Mouse (Mus musculus) G1E (cell line): ENCODE data around the gene Sept5.

Experiments
- CTCF ChIP-seq: IDR thresholded peaks from 2 replicates; pipeline ENCODE4 v1.5.1; 2012; ENCODE audit warnings: low read depth, low read length, inconsistent platforms, mixed read lengths
- GATA1 ChIP-seq: IDR thresholded peaks from 2 replicates; pipeline ENCODE4 v1.6.1; 2012; ENCODE audit warnings: borderline replicate concordance, low read length, inconsistent platforms, mixed read lengths
- GATA2 ChIP-seq: IDR thresholded peaks from 2 replicates; pipeline ENCODE4 v1.6.1; 2012; ENCODE audit warnings: low read depth, low read length, inconsistent platforms, borderline replicate concordance
- POLR2AphosphoS5 ChIP-seq: IDR thresholded peaks from 2 replicates; pipeline ENCODE4 v1.6.1; 2012; ENCODE audit warnings: low read depth, low read length, inconsistent platforms; ENCODE audit not compliant: insufficient replicate concordance
- TAL1 ChIP-seq: conservative IDR thresholded peaks from 2 replicates; pipeline ENCODE4 v1.6.1; 2012; ENCODE audit warnings: low read depth, low read length, inconsistent platforms, mixed read lengths

DNA sequence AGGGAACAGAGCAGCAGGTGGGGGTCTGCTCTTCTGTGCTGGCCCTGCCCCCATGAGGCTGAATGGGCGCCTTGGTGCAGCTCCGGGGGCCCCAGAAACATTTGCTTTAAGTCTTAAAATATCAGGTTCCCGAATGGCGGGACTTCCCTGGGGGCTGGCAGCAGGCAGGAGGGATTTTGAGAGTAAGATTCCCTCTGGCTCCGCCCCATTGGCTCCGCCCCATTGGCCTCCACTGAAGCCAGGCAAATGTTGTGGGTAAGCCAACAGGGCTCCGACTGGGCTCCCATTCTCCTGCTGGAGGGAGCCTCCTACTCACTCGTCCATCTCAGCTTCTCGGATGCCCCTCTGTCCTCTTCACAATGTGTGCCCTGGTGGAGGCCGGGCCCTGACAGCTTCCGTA lies 21.5 kb downstream of the Sept5 start:
- TF ChIP-seq TAL1, result no peak
- TF ChIP-seq CTCF, result no peak
- no peak for TF ChIP-seq GATA1
- TF ChIP-seq POLR2AphosphoS5, result no peak
- TF ChIP-seq GATA2, result no peak
